Mouse (Mus musculus): ENCODE measurements around the gene Plcd1. TPM values are rescaled to one million over a fixed set of nuclear protein-coding genes. Genes with fewer than 3 reads are reported as not detected.

The Plcd1 gene
- polyA plus RNA-seq, 2 experiments, result 38.2 to 50.0 TPM

- H3K9ac ChIP-seq (ENCODE audit: low read depth, low read length, severe bottlenecking), result no peak overlapping the region
- no peaks in the 10 kb centered on the region for H3K4me1 ChIP-seq (ENCODE audit: control insufficient read depth, insufficient read depth, low read length)
- TF ChIP-seq POLR2A (IDR thresholded peaks at IDR 0.05; ENCODE audit: borderline replicate concordance, extremely low read depth, insufficient read depth, insufficient read length), result no peak
- no peak for ATAC-seq (ENCODE audit: low FRiP score, low read depth)
- no peaks in the 10 kb centered on the region for H3K27me3 ChIP-seq (ENCODE audit: control insufficient read depth, insufficient read depth, low read length)
- no peaks in the 10 kb centered on the region for H3K9me3 ChIP-seq (ENCODE audit: control insufficient read depth, low read length)
- H3K36me3 ChIP-seq (ENCODE audit: control insufficient read depth, insufficient read depth, low read length), result no peaks in the 10 kb centered on the region
- DNase-seq (ENCODE audit: low spot score), result no peak
- H3K4me3 ChIP-seq (replicated peaks; ENCODE audit: low read length), result no peak overlapping the region
- H3K27ac ChIP-seq (replicated peaks; ENCODE audit: low read depth, low read length), result no peak overlapping the region
- no peak overlapping the region for H3K4me2 ChIP-seq (replicated peaks; ENCODE audit: low read depth, low read length, severe bottlenecking)
- 77% methylated on average over 18 of the region's 18 CpGs for WGBS
These were observed 29.5 kb upstream of the Plcd1 start for GRCm38 (mm10) chr9:119122596-119123369.

GRCm38 (mm10) chr9:119120168-119120560, 26.9 kb upstream of the Plcd1 start:
- H3K27me3 ChIP-seq (ENCODE audit: control insufficient read depth, insufficient read depth, low read length), result no peaks in the 10 kb centered on the region
- no peak overlapping the region for H3K9ac ChIP-seq (ENCODE audit: low read depth, low read length, severe bottlenecking)
- TF ChIP-seq POLR2A (IDR thresholded peaks at IDR 0.05; ENCODE audit: borderline replicate concordance, extremely low read depth, insufficient read depth, insufficient read length), result no peak
- DNase-seq (ENCODE audit: low spot score) (no peak), ATAC-seq (ENCODE audit: low FRiP score, low read depth) (no peak)
- H3K36me3 ChIP-seq (ENCODE audit: control insufficient read depth, insufficient read depth, low read length), result no peaks in the 10 kb centered on the region
- no peaks in the 10 kb centered on the region for H3K9me3 ChIP-seq (ENCODE audit: control insufficient read depth, low read length)
- H3K4me2 ChIP-seq (replicated peaks; ENCODE audit: low read depth, low read length, severe bottlenecking), result no peak overlapping the region
- no peak overlapping the region for H3K27ac ChIP-seq (replicated peaks; ENCODE audit: low read depth, low read length)
- no peaks in the 10 kb centered on the region for H3K4me1 ChIP-seq (ENCODE audit: control insufficient read depth, insufficient read depth, low read length)
- WGBS, result 61% methylated on average over 3 of the region's 3 CpGs
- H3K4me3 ChIP-seq (replicated peaks; ENCODE audit: low read length), result no peak overlapping the region

- WGBS, result 91% methylated on average over 19 of the region's 19 CpGs
- Histone ChIP-seq H3K4me1 (ENCODE audit: control insufficient read depth, insufficient read depth, low read length) (no peaks in the 10 kb centered on the region), H3K27ac (replicated peaks; ENCODE audit: low read depth, low read length) (no peak overlapping the region), H3K9me3 (ENCODE audit: control insufficient read depth, low read length) (no peaks in the 10 kb centered on the region), H3K4me2 (replicated peaks; ENCODE audit: low read depth, low read length, severe bottlenecking) (no peak overlapping the region), H3K9ac (ENCODE audit: low read depth, low read length, severe bottlenecking) (no peak overlapping the region), H3K36me3 (ENCODE audit: control insufficient read depth, insufficient read depth, low read length) (no peaks in the 10 kb centered on the region), H3K4me3 (replicated peaks; ENCODE audit: low read length) (no peak overlapping the region), H3K27me3 (ENCODE audit: control insufficient read depth, insufficient read depth, low read length) (no peaks in the 10 kb centered on the region)
- no peak for ATAC-seq (ENCODE audit: low FRiP score, low read depth)
- no peak for TF ChIP-seq POLR2A (IDR thresholded peaks at IDR 0.05; ENCODE audit: borderline replicate concordance, extremely low read depth, insufficient read depth, insufficient read length)
- DNase-seq (ENCODE audit: low spot score), result no peak
These were observed 26.3 kb upstream of the Plcd1 start for GRCm38 (mm10) chr9:119119409-119120167.

- WGBS, result 77% methylated on average over 17 of the region's 17 CpGs
- no peak overlapping the region for H3K4me2 ChIP-seq (replicated peaks; ENCODE audit: low read depth, low read length, severe bottlenecking)
These were observed 21.6 kb upstream of the Plcd1 start for GRCm38 (mm10) chr9:119114911-119115310.

GRCm38 (mm10) chr9:119110640-119111039, 17.3 kb upstream of the Plcd1 start:
- no peak overlapping the region for H3K9ac ChIP-seq (ENCODE audit: low read depth, low read length, severe bottlenecking)
- no peaks in the 10 kb centered on the region for H3K27me3 ChIP-seq (ENCODE audit: control insufficient read depth, insufficient read depth, low read length)
- no peak for TF ChIP-seq POLR2A (IDR thresholded peaks at IDR 0.05; ENCODE audit: borderline replicate concordance, extremely low read depth, insufficient read depth, insufficient read length)
- H3K27ac ChIP-seq (replicated peaks; ENCODE audit: low read depth, low read length), result no peak overlapping the region
- H3K36me3 ChIP-seq (ENCODE audit: control insufficient read depth, insufficient read depth, low read length), result no peaks in the 10 kb centered on the region
- DNase-seq (ENCODE audit: low spot score) (no peak), ATAC-seq (ENCODE audit: low FRiP score, low read depth) (0 out of 2 replicates have a peak, but pooled peaks have one; percentile 27)
- H3K9me3 ChIP-seq (ENCODE audit: control insufficient read depth, low read length), result no peaks in the 10 kb centered on the region
- H3K4me3 ChIP-seq (replicated peaks; ENCODE audit: low read length), result no peak overlapping the region
- H3K4me1 ChIP-seq (ENCODE audit: control insufficient read depth, insufficient read depth, low read length), result peaks cover 16% of the 10 kb centered on the region
- no peak overlapping the region for H3K4me2 ChIP-seq (replicated peaks; ENCODE audit: low read depth, low read length, severe bottlenecking)
- 68% methylated on average over 3 of the region's 3 CpGs for WGBS

More at GRCm38 (mm10) chr9:119114911-119115310, 21.6 kb upstream of the Plcd1 start:
- Histone ChIP-seq H3K9me3 (ENCODE audit: control insufficient read depth, low read length) (no peaks in the 10 kb centered on the region), H3K4me1 (ENCODE audit: control insufficient read depth, insufficient read depth, low read length) (peaks cover 8% of the 10 kb centered on the region; the same call in 1 of the 2 replicates), H3K36me3 (ENCODE audit: control insufficient read depth, insufficient read depth, low read length) (no peaks in the 10 kb centered on the region), H3K27ac (replicated peaks; ENCODE audit: low read depth, low read length) (no peak overlapping the region), H3K4me3 (replicated peaks; ENCODE audit: low read length) (no peak overlapping the region), H3K27me3 (ENCODE audit: control insufficient read depth, insufficient read depth, low read length) (no peaks in the 10 kb centered on the region), H3K9ac (ENCODE audit: low read depth, low read length, severe bottlenecking) (no peak overlapping the region)
- TF ChIP-seq POLR2A (IDR thresholded peaks at IDR 0.05; ENCODE audit: borderline replicate concordance, extremely low read depth, insufficient read depth, insufficient read length), result no peak
- no peak for DNase-seq (ENCODE audit: low spot score)
- ATAC-seq (ENCODE audit: low FRiP score, low read depth), result no peak
